Mouse (Mus musculus): Measurements from ENCODE around the gene Dnajc6. TPM values are rescaled to one million over a fixed set of nuclear protein-coding genes. Genes with fewer than 3 reads are reported as not detected.

Gene Dnajc6
- total RNA-seq, 4 experiments from 2014 or later, result 0.32 to 0.87 (median 0.61) TPM

GRCm38 (mm10) chr4:101507571-101508422, 11.3 kb downstream of the Dnajc6 start:
- DNase-seq (ENCODE audit: low spot score), result peak; percentile 15

- no peak for DNase-seq (ENCODE audit: low spot score)
These were observed 12.0 kb downstream of the Dnajc6 start for GRCm38 (mm10) chr4:101508431-101508830.

- DNase-seq (ENCODE audit: low spot score), result no peak
These were observed 12.6 kb downstream of the Dnajc6 start for GRCm38 (mm10) chr4:101508851-101509577.

GRCm38 (mm10) chr4:101510111-101510903, 13.9 kb downstream of the Dnajc6 start:
- no peak for DNase-seq (ENCODE audit: low spot score)

GRCm38 (mm10) chr4:101510904-101511210, 14.4 kb downstream of the Dnajc6 start:
- DNase-seq (ENCODE audit: low spot score), result no peak

- DNase-seq (ENCODE audit: low spot score), result no peak
These were observed 15.5 kb downstream of the Dnajc6 start for GRCm38 (mm10) chr4:101511768-101512521.

- DNase-seq (ENCODE audit: low spot score), result no peak
These were observed 16.8 kb downstream of the Dnajc6 start for GRCm38 (mm10) chr4:101513251-101513650.

- no peak for DNase-seq (ENCODE audit: low spot score)
These were observed 19.4 kb downstream of the Dnajc6 start for GRCm38 (mm10) chr4:101515853-101516252.

- no peak for DNase-seq (ENCODE audit: low spot score)
These were observed 20.2 kb downstream of the Dnajc6 start for GRCm38 (mm10) chr4:101516434-101517168.

GRCm38 (mm10) chr4:101531901-101532300, 35.5 kb downstream of the Dnajc6 start:
- DNase-seq (ENCODE audit: low spot score), result no peak

GRCm38 (mm10) chr4:101540516-101540915, 44.1 kb downstream of the Dnajc6 start:
- DNase-seq (ENCODE audit: low spot score), result no peak

- DNase-seq (ENCODE audit: low spot score), result no peak
These were observed 53.6 kb downstream of the Dnajc6 start for GRCm38 (mm10) chr4:101549958-101550591.

- no peak for DNase-seq (ENCODE audit: low spot score)
These were observed 54.3 kb downstream of the Dnajc6 start for GRCm38 (mm10) chr4:101550671-101551161.

- DNase-seq (ENCODE audit: low spot score), result no peak
These were observed 55.0 kb downstream of the Dnajc6 start for GRCm38 (mm10) chr4:101551425-101551824.

- DNase-seq (ENCODE audit: low spot score), result no peak
These were observed 55.9 kb downstream of the Dnajc6 start for GRCm38 (mm10) chr4:101552372-101552771.

GRCm38 (mm10) chr4:101555016-101555415, 58.6 kb downstream of the Dnajc6 start:
- no peak for DNase-seq (ENCODE audit: low spot score)

- no peak for DNase-seq (ENCODE audit: low spot score)
These were observed 63.7 kb downstream of the Dnajc6 start for GRCm38 (mm10) chr4:101560137-101560536.

- DNase-seq (ENCODE audit: low spot score), result no peak
These were observed 66.4 kb downstream of the Dnajc6 start for GRCm38 (mm10) chr4:101562836-101563235.

- no peak for DNase-seq (ENCODE audit: low spot score)
These were observed 67.2 kb downstream of the Dnajc6 start for GRCm38 (mm10) chr4:101563607-101564006.
